Mouse (Mus musculus): ENCODE measurements around the gene Mbnl2.

DNA sequence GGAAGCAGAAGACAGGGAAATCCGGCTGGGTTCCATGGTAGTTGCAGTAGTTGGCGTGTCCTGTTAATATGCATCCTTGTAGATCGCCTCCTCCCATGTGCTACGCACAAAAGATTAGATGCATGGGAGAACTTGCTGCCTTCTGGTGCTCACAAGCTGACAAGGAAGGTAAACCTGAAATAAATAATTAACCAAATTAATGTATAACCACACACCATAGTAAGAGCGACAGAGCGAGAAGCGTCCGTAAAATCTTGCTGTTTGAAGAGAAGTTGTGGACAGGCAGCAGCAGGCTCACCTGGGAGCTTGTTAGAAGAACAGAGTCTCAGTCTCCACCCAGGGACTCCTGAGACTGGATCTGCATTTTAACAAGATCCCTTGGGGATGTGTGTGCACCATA, 4.4 kb upstream of the Mbnl2 start:
- TF ChIP-seq POLR2A (IDR thresholded peaks at IDR 0.05; ENCODE audit: low read depth, low read length) (no peak), CTCF (IDR thresholded peaks at IDR 0.05; ENCODE audit: extremely low read depth, insufficient read length, insufficient replicate concordance, low read depth, low read length) (no peak)

All from small intestine, adult 2 months (tissue).